Mouse (Mus musculus) stomach, embryonic 16.5 days (tissue): ENCODE results near the gene Pctp. TPM values are rescaled to one million over a fixed set of nuclear protein-coding genes. Genes with fewer than 3 reads are reported as not detected.

Experiments used
- ATAC-seq: fragments of 200-750 bp; cut with Nextera tagmentation; 2 replicates; pipeline ENCODE4 v1.8.0; 2017; ENCODE audit warnings: moderate number of reproducible peaks, moderate TSS enrichment; ENCODE audit not compliant: insufficient read depth, low FRiP score
- H3K27ac ChIP-seq: fragments of 300-500 bp; sonication (generic); 2 replicates; pipeline ENCODE4 v1.5.1; 2014; ENCODE audit warnings: low read length
- H3K27me3 ChIP-seq: fragments of 300-500 bp; sonication (generic); 2 replicates; pipeline ENCODE4 v1.6.1; 2014; ENCODE audit warnings: low read length, control low read depth, mixed read lengths; ENCODE audit not compliant: control insufficient read depth, insufficient read depth
- H3K36me3 ChIP-seq: fragments of 300-500 bp; sonication (generic); 2 replicates; pipeline ENCODE4 v1.6.1; 2014; ENCODE audit warnings: low read length; ENCODE audit not compliant: control insufficient read depth, insufficient read depth
- H3K4me1 ChIP-seq: fragments of 300-500 bp; sonication (generic); 2 replicates; pipeline ENCODE4 v1.6.1; 2014; ENCODE audit warnings: low read length, control low read depth, mixed read lengths; ENCODE audit not compliant: control insufficient read depth, insufficient read depth
- H3K4me2 ChIP-seq: fragments of 300-500 bp; sonication (generic); 2 replicates; pipeline ENCODE4 v1.6.1; 2014; ENCODE audit warnings: low read depth, low read length, mixed read lengths
- H3K4me3 ChIP-seq: fragments of 300-500 bp; sonication (generic); replicated peaks from 2 replicates; pipeline ENCODE4 v1.5.1; 2014; ENCODE audit warnings: mild to moderate bottlenecking, low read length
- H3K9ac ChIP-seq: fragments of 300-500 bp; sonication (generic); 2 replicates; pipeline ENCODE4 v1.6.1; 2014; ENCODE audit warnings: low read length
- H3K9me3 ChIP-seq: fragments of 300-500 bp; sonication (generic); replicated peaks from 2 replicates; pipeline ENCODE4 v1.6.1; 2016; ENCODE audit warnings: low read length, control low read depth; ENCODE audit not compliant: control insufficient read depth
- WGBS: fragments of 180-500 bp; shearing (Covaris S2); extraction: QIAGEN DNeasy Blood & Tissue Kit; methylation state at CpG from one replicate; pipeline ENCODE4 v1.1.7; 2014; 5-methylcytosine and 5-hydroxymethylcytosine counted together
- polyA plus RNA-seq: library from polyadenylated mRNA; unstranded; fragments of >200 nt; fragmentation: Nextera tagmentation; extraction: Ambion mirVana; gene quantifications from 2 replicates; pipeline ENCODE4 v1.2.1, GENCODE M21; 2015

Gene Pctp
- polyA plus RNA-seq, 1 experiment from 2014 or later: 14.6 TPM

DNA sequence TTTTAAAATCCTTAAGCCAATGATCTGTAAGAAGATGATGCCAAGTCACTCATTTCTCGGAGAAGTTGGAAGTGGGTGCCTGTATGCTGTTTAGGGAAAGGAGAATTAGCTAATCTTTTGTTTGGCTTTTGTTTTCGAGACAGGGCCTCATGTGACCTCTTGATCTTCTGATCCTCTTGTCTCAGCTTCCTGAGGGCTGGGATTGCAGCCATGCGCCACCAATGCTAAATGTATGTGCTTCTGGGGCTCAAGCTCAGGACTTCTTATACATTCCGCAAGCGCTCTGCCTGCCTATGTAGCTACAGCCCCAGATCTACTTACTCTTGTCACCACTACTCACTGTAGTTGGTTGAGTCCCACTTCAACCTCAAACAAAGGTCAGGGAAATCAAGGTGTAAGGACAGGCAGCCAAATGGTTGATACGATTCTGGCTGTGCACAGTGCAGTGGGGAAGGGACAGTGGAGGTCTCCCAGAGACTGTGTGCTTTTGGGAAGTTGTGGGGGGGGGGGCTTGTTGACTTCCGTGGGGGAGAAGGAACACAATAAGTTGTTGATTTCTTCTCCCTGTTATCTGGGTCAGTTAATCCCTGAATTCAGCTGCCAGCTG, 24.8 kb downstream of the Pctp start:
- peaks cover 16% of the 10 kb centered on the region for H3K4me1 ChIP-seq
- no peak overlapping the region; the same call in 1 of the 2 replicates for H3K4me2 ChIP-seq
- no peaks in the 10 kb centered on the region for H3K27me3 ChIP-seq
- peak overlapping the region; percentile 74 for H3K27ac ChIP-seq
- H3K9ac ChIP-seq: no peak overlapping the region
- no peaks in the 10 kb centered on the region for H3K36me3 ChIP-seq
- peak; percentile 65; the same call in 1 of the 2 replicates for ATAC-seq
- no peaks in the 10 kb centered on the region for H3K9me3 ChIP-seq
- H3K4me3 ChIP-seq: no peak overlapping the region
- WGBS: 44% methylated on average over 7 of the region's 7 CpGs

DNA sequence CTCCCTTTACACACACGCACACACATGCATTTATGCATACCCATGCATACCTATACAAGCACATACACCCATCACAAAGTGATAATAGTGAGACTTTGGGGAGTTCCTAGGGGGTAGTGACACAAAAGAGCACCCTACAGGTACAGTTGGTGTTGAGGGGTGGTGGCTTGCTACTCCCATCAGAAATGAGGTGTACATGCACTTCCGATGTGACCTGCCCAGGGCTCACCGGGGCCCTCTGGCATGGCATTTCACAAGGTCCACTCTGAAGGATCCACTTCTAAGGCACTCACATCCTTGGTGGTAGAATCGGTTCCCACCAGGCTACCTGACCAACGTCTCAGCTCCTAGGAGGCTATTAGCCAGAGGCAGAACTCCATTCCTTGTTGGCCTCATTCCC, 26.3 kb downstream of the Pctp start:
- Histone ChIP-seq H3K4me3 (no peak overlapping the region), H3K9ac (no peak overlapping the region), H3K27ac (no peak overlapping the region), H3K36me3 (no peaks in the 10 kb centered on the region), H3K4me2 (no peak overlapping the region), H3K27me3 (no peaks in the 10 kb centered on the region), H3K9me3 (no peaks in the 10 kb centered on the region), H3K4me1 (peaks cover 16% of the 10 kb centered on the region)
- 87% methylated on average over 5 of the region's 5 CpGs for WGBS
- no peak for ATAC-seq

DNA sequence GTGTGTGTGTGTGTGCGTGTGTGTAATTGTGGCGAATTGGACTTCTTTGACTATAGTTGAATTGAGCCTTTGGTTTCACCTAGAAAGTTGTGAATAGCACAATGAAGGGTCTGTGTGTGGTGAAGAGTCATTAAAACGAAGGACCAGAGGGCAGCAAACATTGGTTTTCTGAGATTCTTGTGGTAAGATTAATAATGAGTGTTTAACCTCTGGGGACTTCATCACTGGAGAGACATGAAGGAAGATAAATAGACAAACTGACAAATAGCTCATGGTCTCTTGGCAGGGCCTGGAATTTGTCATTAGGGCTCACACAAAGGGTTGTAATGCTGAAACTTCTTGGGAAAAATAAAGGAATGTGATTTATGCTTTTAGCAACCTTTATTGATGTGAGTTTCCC, 31.4 kb downstream of the Pctp start:
- no peaks in the 10 kb centered on the region for H3K9me3 ChIP-seq
- no peaks in the 10 kb centered on the region for H3K27me3 ChIP-seq
- H3K36me3 ChIP-seq: no peaks in the 10 kb centered on the region
- 32% methylated on average over 3 of the region's 3 CpGs for WGBS
- H3K4me3 ChIP-seq: no peak overlapping the region
- no peaks in the 10 kb centered on the region for H3K4me1 ChIP-seq
- no peak overlapping the region for H3K27ac ChIP-seq
- H3K4me2 ChIP-seq: no peak overlapping the region
- H3K9ac ChIP-seq: no peak overlapping the region
- ATAC-seq: no peak

DNA sequence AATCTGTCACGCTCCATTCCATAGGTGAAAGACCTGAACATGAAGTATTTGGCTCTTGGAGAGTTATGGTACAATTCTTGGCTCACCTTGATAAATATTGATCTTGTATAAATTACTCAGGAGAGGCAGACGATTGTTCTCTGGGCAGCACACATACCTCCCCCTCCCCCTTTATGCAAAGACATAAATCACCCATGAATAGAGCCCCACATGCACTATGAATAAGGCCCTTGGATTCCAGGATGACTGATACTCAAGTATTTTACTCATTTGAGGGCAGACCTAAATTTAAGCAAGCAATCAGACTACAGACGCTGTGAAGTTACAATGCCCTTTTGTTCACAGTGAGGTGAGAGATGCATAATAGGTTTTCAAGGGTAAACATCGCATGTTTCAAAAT, 32.0 kb downstream of the Pctp start:
- 29% methylated on average over 4 of the region's 4 CpGs for WGBS
- no peaks in the 10 kb centered on the region for H3K9me3 ChIP-seq
- H3K27me3 ChIP-seq: no peaks in the 10 kb centered on the region

DNA sequence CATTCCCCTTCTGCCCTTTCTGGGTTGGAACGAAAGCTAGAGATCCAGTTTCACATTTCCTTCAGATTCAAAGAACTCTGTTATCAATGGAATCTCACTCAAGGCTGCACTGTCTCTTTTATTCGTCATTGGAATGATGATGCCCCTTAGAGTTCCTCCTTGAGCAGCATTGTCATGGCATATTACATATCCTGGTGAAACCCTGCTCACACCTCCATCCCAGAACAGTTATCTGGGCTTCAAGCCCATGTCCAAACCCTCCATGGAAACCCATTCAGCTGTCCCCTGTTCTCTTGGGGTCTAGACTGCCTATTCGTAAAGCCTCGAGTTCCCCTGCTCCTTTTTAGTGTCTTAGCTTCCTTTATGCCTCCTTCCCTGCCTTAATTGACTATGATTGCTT, 33.6 kb downstream of the Pctp start:
- H3K4me2 ChIP-seq: no peak overlapping the region
- H3K27me3 ChIP-seq: no peaks in the 10 kb centered on the region
- 65% methylated on average over 4 of the region's 4 CpGs for WGBS
- no peak overlapping the region for H3K9ac ChIP-seq
- no peak overlapping the region for H3K4me3 ChIP-seq
- no peaks in the 10 kb centered on the region for H3K36me3 ChIP-seq
- ATAC-seq: no peak
- no peak overlapping the region for H3K27ac ChIP-seq
- H3K4me1 ChIP-seq: no peaks in the 10 kb centered on the region
- no peaks in the 10 kb centered on the region for H3K9me3 ChIP-seq

More for the DNA sequence above, 32.0 kb downstream of the Pctp start:
- Histone ChIP-seq H3K4me1 (no peaks in the 10 kb centered on the region), H3K27ac (no peak overlapping the region), H3K4me2 (no peak overlapping the region), H3K9ac (no peak overlapping the region), H3K4me3 (no peak overlapping the region), H3K36me3 (no peaks in the 10 kb centered on the region)
- ATAC-seq: no peak

GRCm38 (mm10) chr11:89950691-89951270, 51.9 kb downstream of the Pctp start:
- no peaks in the 10 kb centered on the region for H3K27me3 ChIP-seq
- H3K4me2 ChIP-seq: no peak overlapping the region
- no peaks in the 10 kb centered on the region for H3K9me3 ChIP-seq
- 79% methylated on average over 3 of the region's 3 CpGs for WGBS
- no peak overlapping the region for H3K4me3 ChIP-seq
- no peaks in the 10 kb centered on the region for H3K4me1 ChIP-seq
- H3K36me3 ChIP-seq: no peaks in the 10 kb centered on the region
- ATAC-seq: no peak
- no peak overlapping the region for H3K9ac ChIP-seq
- no peak overlapping the region for H3K27ac ChIP-seq

DNA sequence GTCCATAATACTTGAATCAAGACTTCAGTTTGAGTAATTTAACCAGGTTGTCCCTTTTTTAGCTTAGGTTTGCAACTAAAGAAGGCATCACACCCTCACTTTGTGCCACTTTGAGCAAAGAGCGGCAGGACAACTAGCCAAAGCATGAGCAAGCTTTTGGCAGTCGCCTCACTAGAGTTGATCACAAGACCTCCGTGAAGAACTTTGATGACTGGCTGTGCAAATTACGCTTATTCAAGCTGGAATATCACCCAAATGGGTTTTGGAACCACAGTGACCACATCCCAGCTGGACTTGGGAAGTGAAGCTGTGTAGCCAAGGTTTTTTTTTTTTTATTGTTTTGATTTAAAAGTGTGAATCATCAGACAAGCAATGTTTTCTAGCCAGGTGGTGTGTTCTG, 54.9 kb downstream of the Pctp start:
- Histone ChIP-seq H3K36me3 (no peaks in the 10 kb centered on the region), H3K4me3 (no peak overlapping the region), H3K9ac (no peak overlapping the region), H3K4me1 (no peaks in the 10 kb centered on the region), H3K27me3 (no peaks in the 10 kb centered on the region), H3K9me3 (no peaks in the 10 kb centered on the region), H3K27ac (no peak overlapping the region), H3K4me2 (no peak overlapping the region)
- WGBS: 87% methylated on average over 4 of the region's 4 CpGs
- ATAC-seq: no peak

GRCm38 (mm10) chr11:89945159-89945558, 57.5 kb downstream of the Pctp start:
- H3K4me2 ChIP-seq: no peak overlapping the region
- ATAC-seq: no peak
- no peaks in the 10 kb centered on the region for H3K4me1 ChIP-seq
- H3K9ac ChIP-seq: no peak overlapping the region
- H3K27me3 ChIP-seq: no peaks in the 10 kb centered on the region
- H3K4me3 ChIP-seq: no peak overlapping the region
- H3K9me3 ChIP-seq: no peaks in the 10 kb centered on the region
- whole genome bisulfite sequencing: 90% methylated on average over 8 of the region's 8 CpGs
- H3K27ac ChIP-seq: no peak overlapping the region
- H3K36me3 ChIP-seq: no peaks in the 10 kb centered on the region

DNA sequence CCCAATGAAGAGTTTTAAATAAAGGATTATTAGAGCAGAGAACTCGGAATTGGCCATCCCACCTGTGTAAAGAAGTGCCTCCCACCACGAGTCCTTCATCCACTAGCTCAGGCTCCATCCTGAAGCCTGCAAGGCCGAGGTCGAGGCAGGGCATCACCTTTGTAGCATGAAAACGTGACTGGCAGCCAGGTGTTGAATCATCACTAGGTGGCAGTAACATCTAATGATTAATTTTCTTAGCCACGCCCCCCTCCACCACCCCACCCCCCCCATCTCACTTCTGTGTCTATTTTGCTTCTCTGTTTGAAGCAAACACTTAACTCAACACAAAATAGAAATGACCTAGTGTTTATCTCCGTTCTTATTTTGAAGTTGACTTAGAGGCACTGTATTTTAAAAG, 65.5 kb downstream of the Pctp start:
- no peak overlapping the region for H3K27ac ChIP-seq
- H3K4me2 ChIP-seq: no peak overlapping the region
- H3K4me1 ChIP-seq: no peaks in the 10 kb centered on the region
- no peaks in the 10 kb centered on the region for H3K36me3 ChIP-seq
- H3K9ac ChIP-seq: no peak overlapping the region
- H3K4me3 ChIP-seq: no peak overlapping the region
- no peak for ATAC-seq
- no peaks in the 10 kb centered on the region for H3K9me3 ChIP-seq
- H3K27me3 ChIP-seq: no peaks in the 10 kb centered on the region
- WGBS: 29% methylated on average over 7 of the region's 7 CpGs
